Mouse (Mus musculus) testis, postnatal 14 days (tissue): Measurements from ENCODE around the gene Atp13a2.
A peak's percentile ranks its signal among the peaks of the same experiment; 100 is the strongest.

ENCODE experiments used
- DNase-seq: peaks from one replicate; pipeline ENCODE4 v3.0.0; 2021; ENCODE audit warnings: low spot score

The Atp13a2 gene

DNA sequence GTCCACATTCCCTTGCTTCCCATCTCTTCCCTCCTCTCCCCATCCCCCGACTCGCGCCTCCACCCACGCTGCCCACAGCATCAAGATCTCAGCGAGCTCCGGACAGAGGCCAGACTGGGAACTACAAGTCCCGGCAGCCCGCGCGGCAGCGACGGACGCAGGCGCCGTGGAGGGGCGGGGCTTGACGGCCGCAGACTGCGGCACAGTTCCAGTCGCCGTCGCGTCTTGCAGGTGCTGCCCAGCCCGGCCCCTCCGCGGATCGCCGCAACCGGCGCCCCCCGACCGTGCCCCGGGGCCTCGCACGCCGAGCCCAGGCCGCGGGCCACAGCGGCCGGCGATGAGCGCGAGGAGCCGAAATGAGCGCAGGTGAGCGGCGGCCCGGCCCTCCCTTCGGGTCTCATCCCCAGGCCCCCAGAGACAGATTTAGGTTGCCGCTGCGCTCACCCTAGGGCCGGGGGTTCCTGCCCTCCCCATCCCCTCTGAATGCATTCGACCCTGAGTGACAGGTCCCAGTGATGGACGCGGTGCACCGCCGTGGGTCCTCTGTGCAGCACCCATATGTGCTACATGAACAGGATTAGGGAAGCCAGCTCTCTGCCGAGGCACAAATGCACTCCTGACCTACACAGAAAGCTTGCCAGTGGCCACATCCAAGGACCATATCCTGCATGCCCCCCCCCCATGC is at the start of gene Atp13a2:
TSS of gene Atp13a2 (plus strand) at position 163 of the 685 bp plus-strand sequence.
- DNase-seq: peak; percentile 89

DNA sequence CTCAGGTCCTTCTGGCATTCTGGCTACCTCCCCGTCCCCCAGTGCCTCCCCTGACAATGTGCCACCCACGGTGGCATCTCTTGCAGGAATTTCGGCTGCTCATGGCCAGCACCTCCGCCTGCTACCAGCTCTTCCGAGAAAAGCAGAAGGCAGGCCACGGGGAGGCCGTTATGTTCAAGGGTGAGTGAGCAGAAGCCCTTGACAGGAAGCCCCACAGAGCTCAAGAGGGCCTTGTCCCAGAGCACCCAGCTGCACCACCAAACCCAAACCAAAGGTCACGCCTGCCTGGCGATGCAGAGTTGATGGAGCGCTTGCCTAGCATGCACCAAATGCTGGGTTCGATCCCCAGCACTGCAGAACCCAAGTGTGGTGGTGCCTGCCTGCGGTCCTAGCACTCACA is 42.3 kb upstream of the Atp13a2 start:
- DNase-seq: no peak

DNA sequence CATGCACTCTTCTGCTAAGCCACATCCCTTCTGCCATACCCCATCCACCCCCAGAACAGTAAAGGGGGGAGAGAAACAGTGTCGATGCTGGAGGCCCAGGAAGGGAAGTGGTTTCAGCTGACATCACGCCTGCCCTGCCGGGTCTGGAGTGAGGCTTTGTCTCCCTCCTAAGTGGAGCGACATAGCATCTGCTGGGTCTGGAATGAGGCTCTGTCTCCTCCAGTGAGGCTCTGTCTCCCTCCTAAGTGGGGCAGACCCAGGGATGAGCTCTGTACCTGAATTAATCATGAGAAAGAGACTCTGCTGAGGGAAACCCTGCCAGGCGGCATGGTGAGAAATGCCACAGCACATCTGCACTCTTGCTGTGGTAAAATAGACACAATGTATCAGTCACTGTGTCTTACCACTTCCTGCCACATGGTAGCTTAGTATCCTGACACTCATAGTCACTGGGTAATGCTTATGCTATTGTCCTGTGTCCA is 41.7 kb upstream of the Atp13a2 start:
- DNase-seq: no peak

DNA sequence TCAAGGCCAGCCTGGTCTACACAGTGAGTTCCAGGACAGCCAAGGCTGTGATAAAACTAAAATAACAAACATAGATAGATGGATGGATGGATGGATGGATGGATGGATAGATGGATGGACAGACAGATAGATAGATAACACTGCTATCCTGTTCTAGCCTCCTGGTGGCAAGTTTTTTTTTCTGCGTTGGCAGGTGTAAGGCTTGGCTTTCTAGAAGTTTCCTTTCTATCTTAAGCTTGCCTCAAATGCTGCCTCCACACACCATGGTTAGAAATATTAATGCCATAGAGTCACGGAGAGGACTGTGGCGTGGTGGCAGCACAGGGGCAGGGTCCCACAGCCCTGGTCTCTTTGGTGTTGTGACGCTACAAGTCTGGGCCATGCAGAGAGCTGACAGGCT is 41.1 kb upstream of the Atp13a2 start:
- no peak for DNase-seq

DNA sequence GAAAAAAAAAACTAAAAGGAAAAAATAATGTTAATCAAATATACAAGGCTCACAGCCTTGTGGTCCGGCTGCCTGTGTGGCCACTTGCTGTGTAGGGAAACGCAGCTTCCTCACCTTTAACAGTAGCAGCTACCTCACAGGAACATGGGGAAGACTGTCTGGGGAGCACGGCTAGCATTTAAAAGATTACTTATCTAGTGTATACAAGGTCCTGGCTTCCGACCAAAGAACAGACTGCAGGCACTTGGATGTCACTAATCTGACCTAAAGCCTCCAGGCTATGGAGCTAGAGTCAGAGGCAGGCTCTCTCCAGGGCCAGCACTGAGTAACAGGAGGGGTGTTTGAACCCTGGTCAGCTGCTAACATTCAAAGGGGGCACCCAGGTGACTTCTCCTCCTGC is 40.6 kb upstream of the Atp13a2 start:
- DNase-seq: no peak

DNA sequence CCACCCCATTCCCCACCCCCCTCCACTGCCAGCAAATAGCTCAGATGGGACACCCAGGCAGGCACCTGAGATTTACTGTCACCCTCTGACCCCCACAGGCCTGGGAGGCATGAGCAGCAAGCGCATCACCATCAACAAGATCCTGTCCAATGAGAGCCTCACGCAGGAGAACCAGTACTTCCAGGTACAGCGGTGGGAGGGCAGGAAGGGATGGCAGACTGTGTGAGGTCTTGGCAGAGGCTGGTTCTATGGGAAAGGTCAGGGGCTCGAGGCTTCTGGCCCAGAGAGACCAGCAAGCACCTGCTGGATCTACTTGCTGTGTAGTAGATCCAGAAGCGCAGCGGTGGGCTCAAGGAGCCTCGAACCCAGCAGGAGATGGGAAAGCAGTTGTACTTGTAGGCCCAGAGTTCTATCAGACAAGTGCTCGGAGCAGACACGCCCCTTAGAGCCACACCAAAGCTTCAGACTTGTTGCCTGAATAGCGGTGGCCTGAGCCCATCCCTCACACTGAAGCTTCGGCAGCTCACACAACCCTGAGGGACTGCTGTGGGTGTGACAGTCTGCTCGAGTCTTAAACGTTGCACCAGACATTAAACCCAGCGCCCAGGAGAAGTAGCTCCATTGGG is 40.0 kb upstream of the Atp13a2 start:
- no peak for DNase-seq

DNA sequence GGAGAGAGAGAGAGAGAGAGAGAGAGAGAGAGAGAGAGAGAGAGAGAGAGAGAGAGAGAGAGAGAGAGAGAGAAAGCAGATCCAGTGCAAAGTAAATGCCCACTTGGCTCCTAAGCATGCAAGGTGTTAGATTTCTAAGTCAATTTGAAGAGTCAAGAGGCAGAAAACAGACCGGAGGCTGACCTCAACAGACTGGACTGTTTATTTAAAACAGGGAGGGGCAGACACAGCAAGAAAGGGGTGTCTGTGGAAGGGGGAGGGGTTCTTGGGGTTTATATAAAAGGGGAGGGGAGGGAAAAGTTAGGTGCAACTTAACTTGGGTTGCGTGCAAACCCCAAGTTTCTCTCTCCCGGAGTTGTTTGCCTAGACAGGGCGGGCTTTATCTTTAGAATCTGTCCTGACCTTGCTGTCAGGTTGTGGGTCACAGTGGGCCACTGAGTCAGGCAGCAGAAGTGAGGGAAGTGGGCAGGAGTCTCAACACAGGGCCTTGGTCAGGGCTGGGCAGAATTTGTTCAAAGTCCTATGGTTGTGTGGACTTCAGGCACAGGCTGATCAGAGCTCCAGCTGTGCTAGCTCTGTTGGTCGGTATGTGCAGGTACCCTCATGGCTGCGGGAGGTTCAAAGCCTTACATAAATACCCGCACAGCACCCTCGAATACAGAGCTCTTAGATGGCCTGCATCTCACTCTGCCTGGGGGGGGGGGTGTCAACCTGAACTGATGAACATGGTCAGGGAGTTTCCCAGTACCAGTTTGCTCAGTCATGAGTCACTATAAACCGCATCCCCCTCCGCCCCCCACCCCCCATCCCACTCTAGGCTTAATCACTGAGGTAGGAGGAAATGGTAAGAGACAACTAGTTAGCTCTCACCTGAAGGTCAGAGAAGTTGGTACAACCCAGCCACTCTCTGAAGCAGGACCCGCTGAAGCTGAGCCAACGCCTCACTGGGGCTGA is 38.9 kb upstream of the Atp13a2 start:
- no peak for DNase-seq

DNA sequence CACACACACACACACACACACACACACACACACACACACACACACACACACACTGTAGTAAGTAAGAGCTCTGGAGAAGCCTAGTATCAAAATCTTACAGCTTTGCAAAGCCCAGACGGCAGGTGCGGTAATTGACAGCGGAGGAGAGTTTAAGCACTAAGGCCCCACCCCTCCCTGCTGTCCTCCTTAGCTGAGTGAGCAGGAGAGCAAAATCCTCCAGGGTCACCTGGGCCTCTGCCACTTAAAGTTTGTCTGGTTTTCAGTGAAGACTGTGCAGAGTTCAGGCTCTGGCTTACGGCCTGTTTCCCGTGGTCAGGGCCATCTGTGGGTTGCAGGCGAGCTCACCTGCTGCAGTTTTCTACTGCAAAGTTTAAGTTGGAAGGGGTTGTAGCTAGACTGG is 38.2 kb upstream of the Atp13a2 start:
- DNase-seq: no peak

DNA sequence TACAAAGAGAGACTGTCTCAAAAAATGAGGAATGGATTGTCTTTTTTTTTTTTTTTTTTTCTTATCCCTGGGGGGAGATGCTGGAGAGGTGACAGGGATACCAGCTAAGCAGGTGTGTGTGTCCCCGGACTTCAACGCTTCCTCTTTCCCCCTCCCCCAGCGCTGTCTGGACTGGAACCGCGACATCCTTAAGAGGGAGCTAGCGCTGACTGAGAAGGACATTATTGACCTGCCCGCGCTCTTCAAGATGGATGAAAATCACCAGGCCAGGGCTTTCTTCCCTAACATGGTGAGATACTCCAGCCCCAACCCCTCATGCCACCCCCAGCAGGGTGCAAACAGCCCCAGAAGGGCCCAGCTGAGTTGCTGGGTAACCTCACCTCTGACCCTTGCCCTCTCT is 37.6 kb upstream of the Atp13a2 start:
- no peak for DNase-seq

DNA sequence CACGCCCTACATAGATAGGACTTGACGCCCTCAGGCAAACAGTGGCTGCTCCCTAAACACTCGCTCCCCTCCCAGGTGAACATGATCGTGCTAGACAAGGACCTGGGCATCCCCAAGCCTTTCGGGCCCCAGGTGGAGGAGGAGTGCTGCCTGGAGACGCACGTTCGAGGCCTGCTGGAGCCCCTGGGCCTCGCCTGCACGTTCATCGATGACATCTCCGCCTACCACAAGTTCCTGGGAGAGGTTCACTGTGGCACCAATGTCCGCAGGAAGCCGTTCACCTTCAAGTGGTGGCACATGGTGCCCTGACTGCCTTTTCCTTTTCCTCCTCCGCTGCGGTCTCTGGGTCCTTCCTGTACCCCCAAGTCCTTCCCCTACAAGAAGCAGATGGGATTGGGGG is 37.1 kb upstream of the Atp13a2 start:
- DNase-seq: no peak

DNA sequence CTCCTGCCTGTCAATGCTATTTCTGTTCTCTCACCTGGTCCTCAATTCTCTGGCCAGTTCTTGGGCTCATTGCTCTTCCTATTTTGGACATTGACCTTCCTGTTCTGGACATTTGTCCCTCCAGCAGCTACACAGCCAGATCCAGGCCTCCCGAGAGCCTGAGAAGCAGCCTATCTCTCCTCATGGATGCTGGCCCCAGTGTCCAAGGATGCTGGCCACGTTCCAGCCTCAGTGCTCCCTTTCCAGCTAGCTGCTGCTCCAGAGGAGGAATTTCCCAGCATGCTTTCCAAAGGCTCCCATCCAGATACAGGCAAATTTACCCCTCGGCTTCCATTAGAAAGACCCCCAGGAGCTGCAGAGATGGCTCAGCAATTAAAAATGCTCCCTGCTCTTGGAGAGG is 36.1 kb upstream of the Atp13a2 start:
- DNase-seq: no peak

DNA sequence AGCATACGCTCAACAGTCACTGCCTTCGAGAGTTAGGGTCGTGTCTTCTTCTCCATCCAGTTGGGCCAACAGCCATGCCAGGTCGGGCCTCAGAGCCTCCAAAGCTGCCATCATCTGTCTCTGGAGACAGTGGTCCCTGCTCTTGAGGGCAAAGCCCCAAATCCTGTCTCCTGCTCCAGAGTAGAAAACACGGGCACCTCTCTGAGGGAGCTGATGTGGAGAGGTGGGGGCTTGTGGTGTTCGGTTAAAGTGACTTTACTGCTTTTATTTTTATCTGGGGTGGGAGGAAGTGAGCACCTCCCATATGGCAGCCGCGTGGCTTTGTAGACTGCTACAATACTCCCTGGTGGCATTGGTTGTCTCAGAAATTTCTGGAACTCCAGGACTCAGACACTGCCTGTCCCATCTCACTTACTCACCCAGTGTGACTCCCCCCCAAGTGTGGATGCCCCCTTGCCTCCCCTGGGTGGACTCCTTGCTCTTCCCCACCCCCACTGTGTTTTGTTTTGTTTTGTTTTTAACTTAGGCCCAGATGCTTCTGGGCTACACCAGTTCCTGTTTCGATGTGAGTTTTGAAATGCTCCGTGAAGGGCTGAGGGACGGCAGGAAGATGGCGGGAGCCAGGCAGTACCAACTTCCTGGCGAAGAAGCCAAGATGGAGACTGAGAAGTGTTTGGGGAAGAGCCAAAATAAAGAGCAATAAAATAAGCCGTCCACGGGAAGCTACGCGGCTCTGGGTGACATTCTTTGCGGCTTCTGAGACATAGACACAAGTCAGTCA is 34.6 kb upstream of the Atp13a2 start:
- no peak for DNase-seq

DNA sequence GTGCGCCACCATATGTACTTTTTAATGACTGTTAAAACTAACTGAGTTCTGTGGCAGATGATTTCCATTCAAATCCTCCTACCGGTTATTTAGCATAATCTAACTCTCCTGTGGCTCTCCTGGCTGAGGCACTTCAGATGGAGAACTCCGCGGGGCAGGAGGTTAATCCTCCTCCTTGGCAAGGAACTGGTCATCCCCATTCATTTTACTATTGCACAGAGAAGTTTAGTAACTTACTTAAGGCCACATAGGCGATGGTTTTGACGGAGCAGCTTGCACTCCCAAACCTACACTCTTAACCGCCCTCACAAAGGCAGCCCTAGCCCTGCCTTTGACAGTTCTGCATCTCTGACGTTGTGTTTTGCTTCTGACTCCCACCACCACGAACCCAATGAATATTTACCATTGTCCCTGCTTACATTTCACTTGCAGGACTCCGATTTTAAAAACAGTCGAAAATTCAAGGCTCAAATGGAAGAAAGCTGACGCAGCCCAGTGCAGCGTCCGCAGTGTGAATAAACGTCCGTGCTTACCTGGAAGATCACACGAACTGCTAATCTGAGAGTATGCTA is 29.5 kb upstream of the Atp13a2 start:
- DNase-seq: no peak

DNA sequence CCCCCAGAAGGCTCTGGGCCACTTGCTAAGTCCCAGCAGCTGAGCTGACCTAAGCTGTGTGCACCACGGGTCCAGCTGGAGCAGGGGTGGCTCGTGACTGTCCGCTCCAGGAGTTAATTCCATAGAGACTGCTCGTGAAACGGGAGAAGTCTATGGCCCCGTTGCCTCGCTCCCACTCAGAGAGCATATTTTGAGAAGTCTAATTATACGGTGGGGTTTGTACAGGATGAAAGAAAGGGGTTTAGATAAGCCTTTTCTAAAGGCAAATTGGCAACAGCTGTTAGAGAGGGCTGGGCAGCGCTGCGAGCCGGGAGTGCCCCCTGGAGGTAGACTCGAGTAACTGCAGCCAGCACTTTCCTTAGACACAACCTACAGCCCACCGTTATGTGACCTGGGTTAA is 28.9 kb upstream of the Atp13a2 start:
- peak; percentile 68 for DNase-seq

DNA sequence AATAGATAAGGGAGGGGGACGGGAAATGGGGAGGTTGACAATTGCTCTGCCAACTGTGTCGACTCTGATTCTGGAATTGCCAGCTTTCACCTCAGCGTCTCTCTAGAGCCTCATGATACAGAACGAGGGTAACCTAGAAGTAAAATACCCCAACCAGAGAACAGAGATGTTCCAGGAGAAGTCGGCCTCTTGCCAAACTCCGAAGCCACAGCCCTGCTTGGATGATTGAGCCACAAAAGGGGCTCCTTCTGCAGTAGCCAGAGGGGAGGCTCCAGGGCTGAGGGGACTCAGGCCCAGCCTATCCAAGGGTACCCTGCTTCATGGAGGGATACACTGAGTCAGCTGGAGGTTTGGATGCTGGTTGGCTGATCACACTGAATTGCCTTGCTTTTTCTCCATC is 28.4 kb upstream of the Atp13a2 start:
- no peak for DNase-seq

DNA sequence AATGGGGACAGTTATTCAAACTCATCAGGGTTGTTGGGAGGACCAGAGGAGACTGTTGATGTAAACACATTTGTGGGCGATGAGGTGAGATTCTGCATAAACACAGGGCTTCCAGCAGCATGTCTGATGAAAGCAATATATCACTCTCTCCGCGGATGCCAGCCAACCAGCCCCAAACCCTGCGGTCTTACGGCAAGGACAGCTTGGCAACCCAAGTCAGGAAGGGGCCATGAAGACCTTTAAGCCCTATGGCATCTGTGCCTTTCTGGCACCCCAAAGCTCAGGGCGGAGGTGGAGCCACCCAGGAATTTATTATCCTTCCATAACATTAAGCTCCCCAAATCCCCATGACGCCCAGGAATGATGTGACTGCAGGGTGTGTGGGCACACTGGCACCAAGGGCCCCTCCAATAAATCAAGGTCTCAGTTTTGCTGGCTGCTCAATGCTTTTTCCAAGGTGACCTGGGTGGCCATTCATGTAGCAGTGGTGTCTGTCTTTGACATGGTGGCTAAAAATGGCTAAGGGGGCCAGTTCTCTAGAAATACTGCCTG is 27.5 kb upstream of the Atp13a2 start:
- DNase-seq: no peak

DNA sequence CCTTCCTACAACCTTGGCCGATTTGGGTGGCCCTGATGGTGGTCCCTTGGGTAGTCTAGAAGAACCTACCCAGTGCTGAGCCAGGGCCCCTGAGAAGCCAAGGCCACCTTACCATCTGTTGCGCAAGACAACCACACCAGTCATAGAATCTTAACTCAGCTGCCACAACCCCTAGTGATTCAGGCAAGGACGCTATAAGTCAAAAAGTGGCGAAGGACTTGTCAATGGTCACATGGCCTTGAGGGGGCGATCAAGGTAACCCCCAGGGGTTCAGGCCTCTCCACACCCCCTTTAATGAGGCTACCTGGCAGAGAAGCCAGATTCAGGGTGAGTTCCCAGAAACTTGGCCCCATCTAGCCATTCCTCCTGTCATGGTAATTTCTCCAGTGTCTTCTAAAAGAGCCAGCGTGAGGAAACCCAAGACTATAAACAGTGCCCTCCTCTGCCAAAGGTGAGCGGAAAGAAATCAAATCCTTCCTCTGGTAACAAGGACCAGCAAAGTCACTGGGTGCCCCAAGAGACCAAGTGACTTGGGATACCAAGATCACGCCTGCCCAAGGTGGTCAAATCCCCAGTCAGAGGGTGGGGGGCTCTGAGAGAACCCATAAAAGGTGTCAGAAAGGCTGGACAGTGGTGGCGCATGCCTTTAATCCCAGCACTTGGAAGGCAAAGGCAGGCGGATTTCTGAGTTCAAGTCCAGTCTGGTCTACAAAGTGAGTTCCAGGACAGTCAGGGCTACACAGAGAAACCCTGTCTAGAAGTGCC is 26.8 kb upstream of the Atp13a2 start:
- no peak for DNase-seq

DNA sequence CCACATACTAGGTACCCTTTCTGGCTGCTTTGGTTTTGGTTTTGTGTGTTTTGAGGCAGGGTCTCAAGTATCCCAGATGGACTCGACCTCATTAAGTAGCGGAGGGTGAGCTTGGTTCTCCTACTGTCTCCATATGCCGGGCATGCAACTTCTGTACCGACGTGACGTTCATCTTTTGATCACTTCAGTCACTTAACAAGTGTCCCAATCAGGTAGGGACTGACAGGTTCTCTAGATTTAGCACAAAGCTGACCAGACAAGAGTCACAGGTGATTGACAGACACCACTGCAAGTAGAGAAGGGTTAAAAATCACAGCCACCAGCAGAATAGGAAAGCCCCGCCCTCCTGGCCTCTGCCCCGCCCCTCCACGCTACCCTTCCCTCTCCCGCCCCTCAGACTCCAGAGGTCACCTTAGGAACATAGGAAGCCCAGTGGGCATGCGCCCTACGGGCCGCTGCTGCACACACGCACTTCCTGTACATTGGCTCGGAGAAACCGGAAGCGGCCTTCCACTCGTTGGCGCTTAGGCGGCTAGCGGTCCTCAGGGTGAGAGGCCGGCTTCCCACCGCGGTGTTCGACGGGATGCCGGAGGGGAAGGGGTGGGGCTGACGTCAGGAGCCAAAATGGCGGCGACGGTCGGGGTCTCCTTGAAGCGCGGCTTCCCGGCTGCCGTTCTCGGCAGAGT is 25.7 kb upstream of the Atp13a2 start, which contains the start of gene Sdhb:
TSS of gene Sdhb (plus strand) at position 423 of the 686 bp plus-strand sequence.
- peak; percentile 99 for DNase-seq

DNA sequence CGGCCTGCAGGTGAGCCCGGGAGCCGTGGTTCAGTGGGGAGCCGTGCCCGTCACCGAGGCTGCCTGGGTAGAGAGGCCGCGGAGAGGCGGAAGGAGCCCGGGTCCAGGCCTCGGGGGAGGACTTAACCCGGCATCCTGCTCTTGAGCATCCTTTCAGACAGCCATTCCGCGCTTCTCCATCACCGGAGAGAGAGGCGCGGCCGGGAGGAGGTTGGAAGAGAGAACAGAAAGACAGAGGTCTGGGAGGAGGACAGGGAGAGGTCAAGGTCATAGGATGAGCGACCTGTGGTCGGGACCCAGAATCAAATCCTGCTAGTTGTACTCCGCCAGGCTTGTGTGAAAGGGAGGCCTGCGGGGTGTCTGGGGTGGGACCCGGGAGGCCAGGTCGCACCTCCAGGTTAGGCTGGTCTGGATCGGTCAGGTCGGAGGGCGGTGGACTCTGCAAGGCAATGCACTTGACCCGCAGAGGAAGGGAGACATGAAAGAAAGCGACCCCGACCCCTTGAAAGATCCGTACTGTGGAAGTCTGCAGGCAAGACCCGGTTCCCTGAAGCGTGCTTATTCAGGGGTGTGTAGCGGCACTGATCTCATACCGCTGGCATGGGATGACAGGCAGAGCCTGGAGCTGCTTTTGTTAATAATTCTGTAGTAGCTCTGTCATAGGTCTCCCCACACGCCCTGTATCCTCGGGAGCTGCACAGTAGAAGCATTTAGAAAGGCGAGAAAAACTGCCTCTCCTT is 25.0 kb upstream of the Atp13a2 start:
- DNase-seq: no peak
